Mouse (Mus musculus) MEL (cell line): ENCODE measurements around the gene BC051142. TPM values are rescaled to one million over a fixed set of nuclear protein-coding genes. Genes with fewer than 3 reads are reported as not detected.

Experiments
- DNase-seq: peaks from one replicate; pipeline ENCODE4 v3.0.0; 2011; ENCODE audit warnings: low read depth, low spot score
- H3K27ac ChIP-seq: 2 replicates; pipeline ENCODE4 v1.5.1; 2012; ENCODE audit warnings: low read depth, mild to moderate bottlenecking, control low read depth, low read length, moderate library complexity; ENCODE audit not compliant: control insufficient read depth
- H3K27me3 ChIP-seq, 2 experiments: fragments of 150-350 bp in 1 of 2; sonication (generic) in 1 of 2; 2 replicates each; pipeline ENCODE4 v1.6.1; 2012; ENCODE audit warnings: low read length in 2 of 2, mild to moderate bottlenecking in 2 of 2, improper control_type of control experiment in 1 of 2, moderate library complexity in 1 of 2; ENCODE audit not compliant: insufficient read depth in 2 of 2, control insufficient read depth in 1 of 2
- H3K36me3 ChIP-seq, 2 experiments: 2 replicates each; pipeline ENCODE4 v1.6.1; 2012 to 2014; ENCODE audit warnings: low read length in 2 of 2, improper control_type of control experiment in 1 of 2, inconsistent platforms in 1 of 2, mild to moderate bottlenecking in 1 of 2; ENCODE audit not compliant: insufficient read depth in 2 of 2, control insufficient read depth in 1 of 2
- H3K4me1 ChIP-seq, 2 experiments: fragments of 150-350 bp in 1 of 2; sonication (generic) in 1 of 2; 2 replicates each; pipeline ENCODE4 v1.6.1; 2012; ENCODE audit warnings: low read length in 2 of 2, improper control_type of control experiment in 1 of 2, mild to moderate bottlenecking in 1 of 2; ENCODE audit not compliant: insufficient read depth in 2 of 2, control insufficient read depth in 1 of 2
- H3K4me3 ChIP-seq, 2 experiments: fragments of 150-350 bp in 1 of 2; sonication (generic) in 1 of 2; 2 replicates each; pipeline ENCODE4 v1.5.1; 2012; ENCODE audit warnings: low read depth in 2 of 2, low read length in 2 of 2, mild to moderate bottlenecking in 2 of 2, moderate library complexity in 2 of 2, control low read depth in 1 of 2, improper control_type of control experiment in 1 of 2; ENCODE audit not compliant: control insufficient read depth in 1 of 2, insufficient read depth in 1 of 2
- H3K79me2 ChIP-seq: 2 replicates; pipeline ENCODE4 v1.6.1; 2012; ENCODE audit warnings: mild to moderate bottlenecking, low read length, moderate library complexity; ENCODE audit not compliant: control insufficient read depth, poor library complexity, insufficient read depth
- H3K9ac ChIP-seq: 2 replicates; pipeline ENCODE4 v1.6.1; 2012; ENCODE audit warnings: low read depth, mild to moderate bottlenecking, control low read depth, low read length, moderate library complexity; ENCODE audit not compliant: control insufficient read depth, poor library complexity, severe bottlenecking
- H3K9me3 ChIP-seq: fragments of 150-350 bp; sonication (generic); replicated peaks from 2 replicates; pipeline ENCODE4 v1.6.1; 2012; ENCODE audit warnings: mild to moderate bottlenecking, low read length, improper control_type of control experiment, moderate library complexity; ENCODE audit not compliant: insufficient read depth
- CHD2 ChIP-seq: IDR thresholded peaks from 2 replicates; pipeline ENCODE4 v1.6.1; 2011; ENCODE audit warnings: low read length, improper control_type of control experiment
- E2F4 ChIP-seq: IDR thresholded peaks from 2 replicates; pipeline ENCODE4 v1.6.1; 2011; ENCODE audit warnings: low read depth, low read length, improper control_type of control experiment, borderline replicate concordance
- ELF1 ChIP-seq: IDR thresholded peaks from 2 replicates; pipeline ENCODE4 v1.6.1; 2014; ENCODE audit warnings: low read depth, mild to moderate bottlenecking, inconsistent platforms, low read length, improper control_type of control experiment, moderate library complexity
- GATA1 ChIP-seq: IDR thresholded peaks from 2 replicates; pipeline ENCODE4 v1.6.1; 2011; ENCODE audit warnings: low read depth, low read length, improper control_type of control experiment
- HCFC1 ChIP-seq: IDR thresholded peaks from 2 replicates; pipeline ENCODE4 v1.6.1; 2012; ENCODE audit warnings: low read depth, mild to moderate bottlenecking, inconsistent platforms, low read length, improper control_type of control experiment, moderate library complexity
- MAFK ChIP-seq: IDR thresholded peaks from 2 replicates; pipeline ENCODE4 v1.6.1; 2011; ENCODE audit warnings: low read depth, mild to moderate bottlenecking, low read length, improper control_type of control experiment, borderline replicate concordance
- MEF2A ChIP-seq: IDR thresholded peaks from 2 replicates; pipeline ENCODE4 v1.6.1; 2014; ENCODE audit warnings: low read depth, mild to moderate bottlenecking, inconsistent platforms, low read length, improper control_type of control experiment; ENCODE audit not compliant: poor library complexity, insufficient replicate concordance, severe bottlenecking; ENCODE audit errors: extremely low read depth
- MYC ChIP-seq: IDR thresholded peaks from 2 replicates; pipeline ENCODE4 v1.6.1; 2011; ENCODE audit warnings: low read depth, mild to moderate bottlenecking, low read length, improper control_type of control experiment, moderate library complexity
- NRF1 ChIP-seq: IDR thresholded peaks from 2 replicates; pipeline ENCODE4 v1.6.1; 2014; ENCODE audit warnings: low read depth, mild to moderate bottlenecking, inconsistent platforms, low read length, improper control_type of control experiment, moderate library complexity; ENCODE audit not compliant: poor library complexity, insufficient read depth, severe bottlenecking
- POLR2AphosphoS2 ChIP-seq: IDR thresholded peaks from 2 replicates; pipeline ENCODE4 v1.6.1; 2011; ENCODE audit warnings: low read length, improper control_type of control experiment
- RAD21 ChIP-seq: IDR thresholded peaks from 2 replicates; pipeline ENCODE4 v1.6.1; 2011; ENCODE audit warnings: mild to moderate bottlenecking, low read depth, low read length, improper control_type of control experiment
- SIN3A ChIP-seq: IDR thresholded peaks from 2 replicates; pipeline ENCODE4 v1.6.1; 2012; ENCODE audit warnings: low read length, improper control_type of control experiment, inconsistent platforms
- TBP ChIP-seq: IDR thresholded peaks from 2 replicates; pipeline ENCODE4 v1.8.0; 2011; ENCODE audit warnings: low read depth, low read length, improper control_type of control experiment
- TCF12 ChIP-seq: IDR thresholded peaks from 2 replicates; pipeline ENCODE4 v1.6.1; 2014; ENCODE audit warnings: low read depth, mild to moderate bottlenecking, inconsistent platforms, low read length, improper control_type of control experiment, moderate library complexity
- USF2 ChIP-seq, 2 experiments: IDR thresholded peaks; 2 replicates each; pipeline ENCODE4 v1.6.1; 2011 to 2012; ENCODE audit warnings: improper control_type of control experiment in 2 of 2, low read length in 2 of 2, borderline replicate concordance in 1 of 2, inconsistent platforms in 1 of 2, low read depth in 1 of 2, mild to moderate bottlenecking in 1 of 2; ENCODE audit not compliant: insufficient read depth in 1 of 2
- ZC3H11A ChIP-seq: IDR thresholded peaks from 2 replicates; pipeline ENCODE4 v1.6.1; 2012; ENCODE audit warnings: low read depth, mild to moderate bottlenecking, inconsistent platforms, low read length, improper control_type of control experiment
- ZKSCAN1 ChIP-seq: IDR thresholded peaks from 2 replicates; pipeline ENCODE4 v1.6.1; 2012; ENCODE audit warnings: low read depth, mild to moderate bottlenecking, inconsistent platforms, low read length, improper control_type of control experiment, moderate library complexity
- ZMIZ1 ChIP-seq: IDR thresholded peaks from 2 replicates; pipeline ENCODE4 v1.6.1; 2012; ENCODE audit warnings: low read depth, mild to moderate bottlenecking, inconsistent platforms, low read length, improper control_type of control experiment, moderate library complexity
- polyA plus RNA-seq, 2 experiments: library from polyadenylated mRNA; stranded (reverse) in 1 of 2; unstranded in 1 of 2; fragments of >175 nt in 1 of 2; fragments of >200 nt in 1 of 2; gene quantifications; 2 replicates each; pipeline versions ENCODE4 v1.2.1 to v1.2.4; 2012; ENCODE audit warnings: low replicate concordance in 2 of 2, low read depth in 1 of 2; ENCODE audit not compliant: insufficient read length in 2 of 2, insufficient read depth in 1 of 2, missing spikeins in 1 of 2
- total RNA-seq: library from RNA; depleted of rRNA; stranded (reverse); fragments of 300-350 nt; gene quantifications from 2 replicates; pipeline ENCODE4 v1.2.3, GENCODE M21; 2012

The BC051142 gene
- total and polyA plus RNA-seq, 3 experiments: 0.06 TPM; not detected in 2

DNA sequence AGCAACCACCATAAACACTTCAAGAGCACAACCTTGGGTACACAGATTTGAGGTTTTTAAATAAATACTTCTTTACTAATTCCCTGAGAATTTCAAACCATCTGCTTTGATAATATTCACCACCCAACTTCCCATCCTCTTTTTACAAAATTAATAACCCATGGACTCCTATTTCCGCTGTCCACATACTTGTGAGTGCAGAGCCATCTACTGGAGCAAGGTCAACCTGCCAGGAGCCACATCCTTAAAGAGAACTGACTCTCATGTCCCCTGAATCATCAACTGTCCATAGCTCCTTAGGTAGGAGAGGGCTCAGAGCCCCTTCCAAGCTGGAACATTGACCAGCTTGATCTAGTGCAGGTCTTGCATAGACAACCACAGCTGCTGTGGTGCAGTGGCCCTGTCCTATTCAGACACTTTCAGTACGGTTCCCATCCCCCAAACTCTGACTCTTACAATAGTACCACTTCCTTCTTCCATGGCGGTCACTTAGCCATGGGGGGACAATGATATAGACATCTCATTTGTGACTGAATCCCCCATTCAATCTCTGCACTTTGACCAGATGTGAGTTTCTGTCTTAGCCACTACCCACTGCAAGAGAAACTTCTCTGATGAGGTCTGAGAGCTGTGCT is 34.8 kb upstream of the BC051142 start:
- no peak for DNase-seq
- no peaks in the 10 kb centered on the region for H3K36me3 ChIP-seq
- no peak overlapping the region for H3K9ac ChIP-seq
- no peaks in the 10 kb centered on the region for H3K4me1 ChIP-seq
- no peak overlapping the region for H3K27ac ChIP-seq
- H3K27me3 ChIP-seq: peaks cover 0 to 2% of the 10 kb centered on the region in 2 experiments
- no peaks in the 10 kb centered on the region for H3K9me3 ChIP-seq
- TF ChIP-seq NRF1: no peak
- no peak for TF ChIP-seq SIN3A
- TF ChIP-seq MYC: no peak
- TF ChIP-seq MEF2A: no peak
- no peak for TF ChIP-seq E2F4
- no peak for TF ChIP-seq CHD2
- TF ChIP-seq USF2 (IDR thresholded peaks at IDR 0.05; ENCODE audit: borderline replicate concordance in 1 of 2, insufficient read depth in 1 of 2, low read depth in 1 of 2, low read length in 2 of 2): no peak
- TF ChIP-seq TCF12: no peak
- no peak for TF ChIP-seq HCFC1
- TF ChIP-seq RAD21: no peak; the same call in 1 of the 2 replicates
- no peak overlapping the region for H3K4me3 ChIP-seq
- no peaks in the 10 kb centered on the region for H3K79me2 ChIP-seq

DNA sequence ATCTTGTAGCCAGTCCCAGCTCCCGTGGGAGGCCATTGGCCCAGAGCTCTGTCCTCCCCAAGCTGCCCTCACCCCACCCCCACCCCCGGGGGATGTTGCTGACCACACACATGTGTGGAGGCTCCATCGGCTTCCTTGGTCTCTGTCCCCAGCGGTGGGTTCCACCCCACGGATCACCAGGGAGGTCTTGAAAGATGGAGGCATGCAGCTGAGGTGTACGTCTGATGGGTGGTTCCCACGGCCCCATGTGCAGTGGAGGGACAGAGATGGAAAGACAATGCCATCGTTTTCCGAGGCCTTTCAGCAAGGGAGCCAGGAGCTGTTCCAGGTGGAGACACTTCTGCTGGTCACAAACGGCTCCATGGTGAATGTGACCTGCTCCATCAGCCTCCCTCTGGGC is 33.6 kb upstream of the BC051142 start:
- Histone ChIP-seq H3K27ac (no peak overlapping the region), H3K79me2 (no peaks in the 10 kb centered on the region), H3K9me3 (no peaks in the 10 kb centered on the region), H3K4me1 (no peaks in the 10 kb centered on the region), H3K9ac (no peak overlapping the region), H3K4me3 (no peak overlapping the region), H3K36me3 (no peaks in the 10 kb centered on the region), H3K27me3 (peaks cover 0 to 1% of the 10 kb centered on the region in 2 experiments; a peak in 3 of 4 replicates)
- DNase-seq: no peak
- no peak for TF ChIP-seq GATA1

DNA sequence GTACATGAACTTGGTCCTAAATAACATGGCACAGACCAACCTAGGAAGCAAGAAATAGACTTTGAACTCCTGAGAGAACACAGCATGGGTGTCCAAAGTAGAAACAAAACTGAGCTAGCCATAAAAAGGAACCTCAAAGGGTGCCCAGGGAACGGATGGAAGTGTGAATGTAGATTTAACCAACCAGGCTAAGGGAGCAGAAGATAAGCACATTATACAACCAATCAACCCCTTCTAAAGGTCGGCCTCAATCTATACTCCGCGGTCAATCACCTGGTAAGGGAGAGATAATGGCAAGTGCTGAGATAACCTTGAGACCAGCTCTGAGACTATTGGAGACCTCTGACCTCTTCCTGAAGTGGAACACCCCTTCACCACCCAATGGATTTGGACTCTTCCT is 28.1 kb upstream of the BC051142 start:
- TF ChIP-seq ZKSCAN1: no peak
- TF ChIP-seq MAFK: no peak
- no peak for TF ChIP-seq ELF1
- TF ChIP-seq POLR2AphosphoS2: no peak
- TF ChIP-seq ZC3H11A: no peak
- TF ChIP-seq ZMIZ1: no peak
- TF ChIP-seq TBP: no peak
- no peak for TF ChIP-seq HCFC1
- Histone ChIP-seq H3K27ac (no peak overlapping the region), H3K79me2 (no peaks in the 10 kb centered on the region), H3K4me1 (no peaks in the 10 kb centered on the region), H3K9me3 (no peaks in the 10 kb centered on the region), H3K4me3 (no peak overlapping the region), H3K27me3 (peaks cover 0 to 5% of the 10 kb centered on the region in 2 experiments; a peak in 2 of 4 replicates), H3K36me3 (no peaks in the 10 kb centered on the region), H3K9ac (no peak overlapping the region)
- no peak for DNase-seq
